Mouse (Mus musculus) c-Kit-positive CD71-negative TER-119-negative erythroid progenitor cells, embryonic 14.5 days (primary cell): ENCODE measurements at regions not wholly inside any gene's neighbourhood (a gene's known extent, or its start where the extent isn't known, plus 50 kb on each side); places are given as distances from the start of the nearest gene placed in this dataset.
"Not testable (repeated sequence)": the region's sequence is repeated elsewhere in the genome, so short reads cannot be mapped to it uniquely, and the experiment has no call there.

Experiments used
- DNase-seq: peaks from one replicate; pipeline ENCODE4 v3.0.0-alpha.2; 2013; ENCODE audit warnings: low read depth

DNA sequence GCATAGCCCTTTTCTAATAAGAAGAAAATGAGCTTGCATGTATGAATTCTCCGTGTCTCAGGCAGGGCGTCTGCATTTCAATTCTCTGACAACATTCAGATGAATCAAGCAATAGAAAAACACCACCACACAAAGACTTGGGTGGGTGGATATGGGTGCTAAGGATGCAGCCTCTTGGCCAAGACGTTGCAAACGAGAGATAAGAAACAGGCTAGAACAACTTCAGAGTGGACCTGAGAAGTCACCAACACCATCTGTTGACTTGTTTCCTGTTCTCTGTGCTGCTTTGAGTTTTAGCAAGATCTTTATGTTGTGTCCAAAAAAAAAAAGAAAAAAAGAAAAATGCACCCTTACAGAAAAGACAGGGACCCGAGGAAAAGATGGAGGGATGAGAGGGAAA is 277.0 kb downstream of the Gxylt1 start:
- no peak for DNase-seq

- DNase-seq = no peak
These were observed 280.7 kb downstream of the Gxylt1 start for GRCm38 (mm10) chr15:92994191-92994671.

- no peak for DNase-seq
These were observed 281.3 kb downstream of the Gxylt1 start for GRCm38 (mm10) chr15:92993538-92994190.

GRCm38 (mm10) chr15:92975774-92976173 is 299.2 kb downstream of the Gxylt1 start:
- DNase-seq = no peak

GRCm38 (mm10) chr15:92974931-92975330 is 300.0 kb downstream of the Gxylt1 start:
- no peak for DNase-seq

- DNase-seq = no peak
These were observed 301.2 kb downstream of the Gxylt1 start for GRCm38 (mm10) chr15:92973651-92974229.

- DNase-seq = no peak
These were observed 309.4 kb downstream of the Gxylt1 start for GRCm38 (mm10) chr15:92965556-92965955.

GRCm38 (mm10) chr15:92964901-92965300 is 310.1 kb downstream of the Gxylt1 start:
- DNase-seq = no peak

GRCm38 (mm10) chr15:92964131-92964530 is 310.8 kb downstream of the Gxylt1 start:
- DNase-seq = no peak

- not testable (repeated sequence) for DNase-seq
These were observed 324.1 kb downstream of the Gxylt1 start for GRCm38 (mm10) chr15:92950912-92951311.

GRCm38 (mm10) chr15:92946216-92946615 is 328.8 kb downstream of the Gxylt1 start:
- no peak for DNase-seq

GRCm38 (mm10) chr15:92903821-92904220 is 371.2 kb downstream of the Gxylt1 start:
- no peak for DNase-seq

- DNase-seq = no peak
These were observed 377.7 kb downstream of the Gxylt1 start for GRCm38 (mm10) chr15:92897277-92897676.

- no peak for DNase-seq
These were observed 379.1 kb downstream of the Gxylt1 start for GRCm38 (mm10) chr15:92895836-92896235.

DNA sequence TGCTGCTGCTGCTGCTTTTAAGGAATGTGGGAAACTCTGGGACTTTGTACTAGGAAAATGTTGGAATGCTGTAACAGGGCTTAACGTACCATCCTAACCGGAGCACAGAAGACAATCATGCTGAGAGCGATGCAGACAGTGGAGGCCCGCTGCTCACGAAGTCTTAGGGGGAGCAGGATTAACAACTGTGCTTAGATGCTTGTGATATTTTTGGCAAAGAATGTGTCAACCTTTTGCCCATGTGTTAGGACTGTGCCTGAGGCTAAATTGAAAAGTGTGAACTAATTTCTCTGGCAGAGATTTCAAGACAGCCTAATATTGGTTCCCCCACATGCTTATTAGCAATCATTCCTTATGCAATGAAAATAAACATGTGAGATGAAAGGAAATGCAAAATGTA is 398.5 kb downstream of the Gxylt1 start:
- no peak for DNase-seq

GRCm38 (mm10) chr15:92864106-92864505 is 410.9 kb downstream of the Gxylt1 start:
- DNase-seq = no peak

DNA sequence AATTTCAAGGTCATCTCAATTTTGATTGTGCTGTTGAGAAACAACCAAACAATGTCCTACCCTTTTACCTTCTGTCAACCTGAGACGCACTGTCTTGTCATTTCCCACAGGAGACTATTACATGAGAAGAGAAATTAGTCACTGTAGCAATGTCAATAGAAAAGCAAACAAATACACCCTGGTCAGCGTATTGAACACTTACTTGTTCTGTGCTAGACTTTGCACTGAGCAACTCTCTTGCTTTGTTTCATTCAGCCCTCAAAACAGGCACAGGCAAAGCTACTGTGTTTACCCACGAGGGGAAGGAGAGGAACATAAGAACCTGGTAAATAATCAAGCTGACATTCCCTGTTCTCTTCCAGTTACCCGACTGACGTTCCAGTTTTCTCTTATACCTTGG is 424.1 kb downstream of the Gxylt1 start:
- no peak for DNase-seq

GRCm38 (mm10) chr15:92840035-92840434 is 434.9 kb downstream of the Gxylt1 start:
- no peak for DNase-seq

- no peak for DNase-seq
These were observed 435.4 kb downstream of the Gxylt1 start for GRCm38 (mm10) chr15:92839611-92840010.

- DNase-seq = no peak
These were observed 429.5 kb downstream of the Pdzrn4 start for GRCm38 (mm10) chr15:92826136-92826535.
